Mouse (Mus musculus): ENCODE data around the gene Banf2. TPM values are rescaled to one million over a fixed set of nuclear protein-coding genes. Genes with fewer than 3 reads are reported as not detected.

The Banf2 gene
- polyA plus RNA-seq, 1 experiment = not detected

GRCm38 (mm10) chr2:144052410-144053065 lies 19.7 kb downstream of the Banf2 start:
- peak; percentile 38 to 56 for DNase-seq
- no peak for TF ChIP-seq POLR2A (IDR thresholded peaks at IDR 0.05; ENCODE audit: borderline replicate concordance, insufficient read depth, low read length)
- no peak for TF ChIP-seq CTCF (IDR thresholded peaks at IDR 0.05; ENCODE audit: borderline replicate concordance, insufficient read depth, low read depth, low read length)
- Histone ChIP-seq H3K4me3 (replicated peaks; ENCODE audit: insufficient read depth, low read depth, low read length) (no peak overlapping the region), H3K27me3 (ENCODE audit: control insufficient read depth, insufficient read depth, low read length) (no peaks in the 10 kb centered on the region), H3K27ac (ENCODE audit: insufficient read depth, low read length) (no peak overlapping the region), H3K4me1 (ENCODE audit: control insufficient read depth, insufficient read depth, low read length) (peaks cover 4% of the 10 kb centered on the region; the same call in 1 of the 2 replicates)
- 39% methylated on average over 8 of the region's 8 CpGs for WGBS

DNA sequence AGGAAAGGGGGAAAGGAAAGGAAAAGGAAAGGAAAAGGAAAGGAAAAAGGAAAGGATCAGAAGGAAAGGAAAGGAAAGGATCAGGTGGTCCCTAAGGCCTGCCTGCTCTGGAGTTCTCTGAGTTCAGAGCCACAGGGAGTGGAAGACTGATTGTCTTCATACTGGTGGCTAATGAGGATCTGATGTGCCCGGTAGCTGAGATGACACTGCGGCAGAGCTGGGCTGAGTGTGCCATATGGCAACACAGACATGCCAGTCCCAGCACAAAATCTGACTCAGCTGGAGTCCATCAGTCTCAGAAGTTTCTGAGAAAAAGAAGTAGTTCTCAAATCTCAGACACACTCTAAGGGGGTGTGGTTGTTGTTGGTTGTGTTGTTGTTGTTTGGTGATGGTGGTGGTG lies 24.9 kb downstream of the Banf2 start:
- Histone ChIP-seq H3K4me1 (ENCODE audit: control insufficient read depth, insufficient read depth, low read length) (0 out of 2 replicates have a peak, but pooled peaks cover 2% of the 10 kb centered on the region), H3K27ac (ENCODE audit: insufficient read depth, low read length) (no peak overlapping the region), H3K4me3 (replicated peaks; ENCODE audit: insufficient read depth, low read depth, low read length) (no peak overlapping the region), H3K27me3 (ENCODE audit: control insufficient read depth, insufficient read depth, low read length) (no peaks in the 10 kb centered on the region)
- 16% methylated on average over 2 of the region's 2 CpGs for WGBS
- TF ChIP-seq POLR2A (IDR thresholded peaks at IDR 0.05; ENCODE audit: borderline replicate concordance, insufficient read depth, low read length) (no peak), CTCF (IDR thresholded peaks at IDR 0.05; ENCODE audit: borderline replicate concordance, insufficient read depth, low read depth, low read length) (no peak)
- DNase-seq = peak in 1 of 2 experiments; percentile 10

GRCm38 (mm10) chr2:144061701-144062100 lies 28.8 kb downstream of the Banf2 start:
- Histone ChIP-seq H3K4me3 (replicated peaks; ENCODE audit: insufficient read depth, low read depth, low read length) (no peak overlapping the region), H3K4me1 (ENCODE audit: control insufficient read depth, insufficient read depth, low read length) (peaks cover 7% of the 10 kb centered on the region), H3K27ac (ENCODE audit: insufficient read depth, low read length) (no peak overlapping the region), H3K27me3 (ENCODE audit: control insufficient read depth, insufficient read depth, low read length) (no peaks in the 10 kb centered on the region)
- DNase-seq = no peak
- TF ChIP-seq POLR2A (IDR thresholded peaks at IDR 0.05; ENCODE audit: borderline replicate concordance, insufficient read depth, low read length) (no peak), CTCF (IDR thresholded peaks at IDR 0.05; ENCODE audit: borderline replicate concordance, insufficient read depth, low read depth, low read length) (no peak)
- 88% methylated on average over 6 of the region's 6 CpGs for WGBS

GRCm38 (mm10) chr2:144065499-144065898 lies 32.6 kb downstream of the Banf2 start:
- H3K4me3 ChIP-seq (replicated peaks; ENCODE audit: insufficient read depth, low read depth, low read length) = no peak overlapping the region
- H3K4me1 ChIP-seq (ENCODE audit: control insufficient read depth, insufficient read depth, low read length) = peaks cover 7% of the 10 kb centered on the region
- WGBS = 19% methylated on average over 2 of the region's 2 CpGs
- H3K27me3 ChIP-seq (ENCODE audit: control insufficient read depth, insufficient read depth, low read length) = no peaks in the 10 kb centered on the region
- TF ChIP-seq POLR2A (IDR thresholded peaks at IDR 0.05; ENCODE audit: borderline replicate concordance, insufficient read depth, low read length) = no peak
- peak; percentile 32 to 49 for DNase-seq
- no peak overlapping the region for H3K27ac ChIP-seq (ENCODE audit: insufficient read depth, low read length)

DNA sequence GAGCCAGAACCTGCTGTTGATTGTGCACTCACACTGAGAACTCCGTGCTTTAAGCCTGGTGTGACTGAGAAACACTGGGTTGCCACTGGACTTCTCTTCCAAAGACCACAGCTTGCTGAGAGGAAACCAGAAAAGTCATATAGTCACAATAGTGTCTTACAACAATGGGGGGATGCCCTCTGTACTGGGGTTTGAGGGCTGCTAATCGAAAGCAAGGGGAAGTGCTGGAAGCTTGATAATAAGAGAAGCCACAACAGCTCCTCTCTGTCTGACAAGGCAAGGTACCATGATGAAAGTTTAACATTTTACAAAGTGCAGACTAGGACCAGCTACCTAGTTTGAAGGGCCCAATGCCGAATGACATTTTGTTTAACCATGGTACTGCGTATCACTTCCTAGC lies 36.8 kb downstream of the Banf2 start:
- Histone ChIP-seq H3K4me1 (ENCODE audit: control insufficient read depth, insufficient read depth, low read length) (peaks cover 7% of the 10 kb centered on the region), H3K4me3 (replicated peaks; ENCODE audit: insufficient read depth, low read depth, low read length) (no peak overlapping the region), H3K27ac (ENCODE audit: insufficient read depth, low read length) (no peak overlapping the region), H3K27me3 (ENCODE audit: control insufficient read depth, insufficient read depth, low read length) (no peaks in the 10 kb centered on the region)
- TF ChIP-seq CTCF (IDR thresholded peaks at IDR 0.05; ENCODE audit: borderline replicate concordance, insufficient read depth, low read depth, low read length) (no peak), POLR2A (IDR thresholded peaks at IDR 0.05; ENCODE audit: borderline replicate concordance, insufficient read depth, low read length) (no peak)
- no peak for DNase-seq
- WGBS = 92% methylated on average over 4 of the region's 4 CpGs

- 18% methylated on average over 7 of the region's 7 CpGs for WGBS
- Histone ChIP-seq H3K27me3 (ENCODE audit: control insufficient read depth, insufficient read depth, low read length) (no peaks in the 10 kb centered on the region), H3K4me1 (ENCODE audit: control insufficient read depth, insufficient read depth, low read length) (peaks cover 2% of the 10 kb centered on the region), H3K4me3 (replicated peaks; ENCODE audit: insufficient read depth, low read depth, low read length) (no peak overlapping the region), H3K27ac (ENCODE audit: insufficient read depth, low read length) (no peak overlapping the region)
- no peak for DNase-seq
- no peak for TF ChIP-seq CTCF (IDR thresholded peaks at IDR 0.05; ENCODE audit: borderline replicate concordance, insufficient read depth, low read depth, low read length)
- TF ChIP-seq POLR2A (IDR thresholded peaks at IDR 0.05; ENCODE audit: borderline replicate concordance, insufficient read depth, low read length) = no peak
These were observed 37.6 kb downstream of the Banf2 start for GRCm38 (mm10) chr2:144070479-144070878.

DNA sequence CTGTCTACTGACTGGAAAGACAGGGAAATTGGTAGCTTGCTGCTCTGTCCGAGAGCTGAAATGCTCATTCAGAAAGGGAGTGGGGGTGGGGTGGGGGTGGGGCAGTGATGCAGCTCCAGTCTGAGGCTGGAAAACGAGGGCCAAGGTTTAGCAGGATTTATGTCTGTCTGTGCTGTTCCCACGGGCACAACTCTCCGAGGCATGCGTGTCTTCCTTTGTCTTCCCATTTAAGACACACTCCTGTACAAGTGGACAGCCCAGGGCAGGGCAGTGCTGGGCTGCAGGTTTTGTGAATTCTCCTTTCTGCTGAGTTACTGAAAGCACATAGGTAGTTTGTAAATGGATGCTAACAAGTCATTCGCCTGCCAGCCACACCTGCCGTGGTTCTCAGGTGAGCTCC lies 39.8 kb downstream of the Banf2 start:
- no peak for TF ChIP-seq CTCF (IDR thresholded peaks at IDR 0.05; ENCODE audit: borderline replicate concordance, insufficient read depth, low read depth, low read length)
- TF ChIP-seq POLR2A (IDR thresholded peaks at IDR 0.05; ENCODE audit: borderline replicate concordance, insufficient read depth, low read length) = no peak

GRCm38 (mm10) chr2:144074059-144074458 lies 41.2 kb downstream of the Banf2 start:
- no peak for TF ChIP-seq CTCF (IDR thresholded peaks at IDR 0.05; ENCODE audit: borderline replicate concordance, insufficient read depth, low read depth, low read length)
- TF ChIP-seq POLR2A (IDR thresholded peaks at IDR 0.05; ENCODE audit: borderline replicate concordance, insufficient read depth, low read length) = no peak
- Histone ChIP-seq H3K27ac (ENCODE audit: insufficient read depth, low read length) (no peak overlapping the region), H3K4me1 (ENCODE audit: control insufficient read depth, insufficient read depth, low read length) (no peaks in the 10 kb centered on the region; the same call in 1 of the 2 replicates), H3K4me3 (replicated peaks; ENCODE audit: insufficient read depth, low read depth, low read length) (no peak overlapping the region), H3K27me3 (ENCODE audit: control insufficient read depth, insufficient read depth, low read length) (no peaks in the 10 kb centered on the region)
- WGBS = 98% methylated on average over 5 of the region's 5 CpGs
- no peak for DNase-seq

More for the DNA sequence above, 39.8 kb downstream of the Banf2 start:
- no peaks in the 10 kb centered on the region for H3K27me3 ChIP-seq (ENCODE audit: control insufficient read depth, insufficient read depth, low read length)
- DNase-seq = no peak
- no peak overlapping the region for H3K27ac ChIP-seq (ENCODE audit: insufficient read depth, low read length)
- H3K4me1 ChIP-seq (ENCODE audit: control insufficient read depth, insufficient read depth, low read length) = no peaks in the 10 kb centered on the region; the same call in 1 of the 2 replicates
- WGBS = 56% methylated on average over 7 of the region's 7 CpGs
- no peak overlapping the region for H3K4me3 ChIP-seq (replicated peaks; ENCODE audit: insufficient read depth, low read depth, low read length)
